26 mouse cellular contexts compared by ENCODE assay signal in genomic region chr14:31181512-31181911, GRCm38 (mm10). TPM values are rescaled to one million over a fixed set of nuclear protein-coding genes. Genes with fewer than 3 reads are reported as not detected.
DNase-seq lines count a peak whose midpoint lies in the region; ATAC-seq and TF ChIP-seq lines count a peak whose summit lies in the region.
"Had no signal": no experiment of that assay in that cellular context is flagged by ENCODE, and none has a peak within 500 bp of the region (broad histone marks: within the 10 kb centered on the region; RNA-seq: fewer than 3 reads in every experiment).

No protein-coding gene starts in this region.

- 67% methylated on average over 4 of the region's 4 CpGs for WGBS in heart, embryonic 12.5 days
- 78% methylated on average over 4 of the region's 4 CpGs for WGBS in liver, embryonic 16.5 days (ENCODE audit: insufficient replicate concordance)

- H3K4me1 ChIP-seq in heart, embryonic 12.5 days (replicated peaks) = peaks cover 34% of the 10 kb centered on the region
- H3K4me1 ChIP-seq in brown adipose tissue, adult 24 weeks (ENCODE audit: control insufficient read depth, insufficient read depth, insufficient read length, low read length) = peaks cover 4% of the 10 kb centered on the region
- H3K4me1 ChIP-seq in liver, embryonic 16.5 days (ENCODE audit: control insufficient read depth, low read depth, low read length) = peaks cover 17% of the 10 kb centered on the region
- H3K4me1 ChIP-seq: embryonic facial prominence, embryonic 12.5 days; hindbrain, embryonic 12.5 days; limb, embryonic 13.5 days; midbrain, embryonic 12.5 days; neural tube, embryonic 15.5 days had no signal

- H3K36me3 ChIP-seq in heart, embryonic 12.5 days = peaks cover 95% of the 10 kb centered on the region
- peaks cover 36% of the 10 kb centered on the region for H3K36me3 ChIP-seq in liver, embryonic 16.5 days (ENCODE audit: control insufficient read depth, insufficient read depth)

- no peak for ATAC-seq in heart, embryonic 12.5 days (ENCODE audit: insufficient number of reproducible peaks, low FRiP score)
- ATAC-seq in liver, embryonic 16.5 days (ENCODE audit: low read depth) = no peak
- ATAC-seq: forebrain, postnatal 0 days; Patski had no signal

- H3K27ac ChIP-seq in heart, embryonic 12.5 days (ENCODE audit: poor library complexity, severe bottlenecking) = 0 out of 2 replicates have a peak overlapping the region, but pooled peaks have one; percentile 14
- peak overlapping the region; percentile 76 for H3K27ac ChIP-seq in layer of hippocampus, adult 2 months
- H3K27ac ChIP-seq in brown adipose tissue, adult 24 weeks (replicated peaks; ENCODE audit: low read depth, low read length) = peak overlapping the region; percentile 49; the same call in 1 of the 2 replicates
- peak overlapping the region; percentile 39; the same call in 1 of the 2 replicates for H3K27ac ChIP-seq in liver, embryonic 16.5 days (ENCODE audit: low read length)
- H3K27ac ChIP-seq: embryonic facial prominence, embryonic 12.5 days; hindbrain, embryonic 12.5 days; limb, embryonic 13.5 days; midbrain, embryonic 12.5 days; neural tube, embryonic 15.5 days had no signal

- TF ChIP-seq CTCF in layer of hippocampus, adult 2 months (conservative IDR thresholded peaks at IDR 0.05) = 0 out of 2 replicates have a peak, but pooled peaks have one; percentile 23

- H3K27me3 ChIP-seq in heart, embryonic 12.5 days (replicated peaks) = no peaks in the 10 kb centered on the region
- no peaks in the 10 kb centered on the region for H3K27me3 ChIP-seq in liver, embryonic 16.5 days (ENCODE audit: control insufficient read depth, insufficient read depth, low read depth, low read length)
- H3K27me3 ChIP-seq: CH12.LX; embryonic facial prominence, embryonic 12.5 days; hindbrain, embryonic 12.5 days; limb, embryonic 13.5 days; midbrain, embryonic 12.5 days; neural tube, embryonic 15.5 days; Patski had no signal

- DNase-seq in heart, postnatal 14 days = no peak
- DNase-seq in layer of hippocampus, adult 2 months (ENCODE audit: low spot score in 2 of 2) = no peak
- no peak for DNase-seq in layer of hippocampus, adult 11-12 months (ENCODE audit: low spot score)
- no peak for DNase-seq in cerebellum, postnatal 25 days
- DNase-seq: adrenal gland, adult 2 months; B cell, adult 2 months; cerebellum, adult 18-20 months; cerebellum, postnatal 14 days; forebrain, postnatal 0 days; gastrocnemius, postnatal 25 days; kidney, postnatal 10 days; right cerebral cortex, adult 18-20 months; right cerebral cortex, postnatal 4 days; thymus, postnatal 14 days had no signal

- no peak overlapping the region for H3K4me2 ChIP-seq in heart, embryonic 12.5 days
- H3K4me2 ChIP-seq in liver, embryonic 16.5 days (ENCODE audit: low read depth, low read length) = no peak overlapping the region
- H3K4me2 ChIP-seq: embryonic facial prominence, embryonic 12.5 days; hindbrain, embryonic 12.5 days; limb, embryonic 13.5 days; midbrain, embryonic 12.5 days; neural tube, embryonic 15.5 days had no signal

- intact Hi-C loops in heart, postnatal 14 days (cut with DNase I) = no loop called here

- H3K4me3 ChIP-seq in heart, embryonic 12.5 days = no peak overlapping the region
- H3K4me3 ChIP-seq in layer of hippocampus, adult 2 months = no peak overlapping the region
- H3K4me3 ChIP-seq in brown adipose tissue, adult 24 weeks (ENCODE audit: insufficient read depth, low read depth, low read length) = no peak overlapping the region
- H3K4me3 ChIP-seq in liver, embryonic 16.5 days (ENCODE audit: low read depth, low read length) = no peak overlapping the region
- H3K4me3 ChIP-seq: embryonic facial prominence, embryonic 12.5 days; hindbrain, embryonic 12.5 days; limb, embryonic 13.5 days; midbrain, embryonic 12.5 days; neural tube, embryonic 15.5 days had no signal

- H3K9ac ChIP-seq in heart, embryonic 12.5 days = no peak overlapping the region
- H3K9ac ChIP-seq in liver, embryonic 16.5 days (ENCODE audit: low read depth, low read length) = no peak overlapping the region
- H3K9ac ChIP-seq: embryonic facial prominence, embryonic 12.5 days; forebrain, postnatal 0 days; hindbrain, embryonic 12.5 days; limb, embryonic 13.5 days; midbrain, embryonic 12.5 days; neural tube, embryonic 15.5 days had no signal

- H3K9me3 ChIP-seq in heart, embryonic 12.5 days (replicated peaks) = no peaks in the 10 kb centered on the region
- no peaks in the 10 kb centered on the region for H3K9me3 ChIP-seq in liver, embryonic 16.5 days (replicated peaks; ENCODE audit: control insufficient read depth, low read length)
- H3K9me3 ChIP-seq: embryonic facial prominence, embryonic 12.5 days; G1E; hindbrain, embryonic 12.5 days; limb, embryonic 13.5 days; midbrain, embryonic 12.5 days; neural tube, embryonic 15.5 days had no signal

RNA-seq across cellular contexts. Expression of gene Stab1, which starts 13.1 kb away (rescaled TPM):
- polyA plus RNA-seq in heart, embryonic 12.5 days (2016; fragmentation: Nextera tagmentation; extraction: Ambion mirVana) = 48.3 and 56.7 TPM in 2 replicates
- 10 to 100 TPM; 74.5 to 78.7 TPM for total RNA-seq in heart, postnatal 14 days (2021)
- total RNA-seq in layer of hippocampus, adult 2 months (2021) = 10 to 100 TPM; 23.2 TPM
- polyA plus RNA-seq in brown adipose tissue, adult 24 weeks (2012; ENCODE audit: insufficient read depth, insufficient read length, missing spikeins) = 25.2 and 28.0 TPM in 2 replicates
- 25.8 and 32.2 TPM in 2 replicates for polyA plus RNA-seq in liver, embryonic 16.5 days (2015; fragmentation: Nextera tagmentation; extraction: Ambion mirVana)
- polyA plus RNA-seq: G1E had no signal

RNA-seq across cellular contexts. Expression of gene Tnnc1, which starts 26.6 kb away (rescaled TPM):
- polyA plus RNA-seq in heart, embryonic 12.5 days (2016; fragmentation: Nextera tagmentation; extraction: Ambion mirVana) = 3,183 and 3,245 TPM in 2 replicates
- 1,000 to 10,000 TPM; 4,401 to 4,949 TPM for total RNA-seq in heart, postnatal 14 days (2021)
- total RNA-seq in layer of hippocampus, adult 2 months (2021) = 1 to 10 TPM; 2.4 to 2.9 TPM
- 17.2 and 24.4 TPM in 2 replicates for polyA plus RNA-seq in brown adipose tissue, adult 24 weeks (2012; ENCODE audit: insufficient read depth, insufficient read length, missing spikeins)
- 80.6 and 93.1 TPM in 2 replicates for polyA plus RNA-seq in liver, embryonic 16.5 days (2015; fragmentation: Nextera tagmentation; extraction: Ambion mirVana)

RNA-seq across cellular contexts. Expression of gene Nisch, which starts 35.2 kb away (rescaled TPM):
- polyA plus RNA-seq in heart, embryonic 12.5 days (2016; fragmentation: Nextera tagmentation; extraction: Ambion mirVana) = 446 and 471 TPM in 2 replicates
- total RNA-seq in heart, postnatal 14 days (2021) = 100 to 1,000 TPM; 185 to 197 TPM
- total RNA-seq in layer of hippocampus, adult 2 months (2021) = 100 to 1,000 TPM; 472 to 491 TPM
- polyA plus RNA-seq in brown adipose tissue, adult 24 weeks (2012; ENCODE audit: insufficient read depth, insufficient read length, missing spikeins) = 83.6 and 84.5 TPM in 2 replicates
- polyA plus RNA-seq in liver, embryonic 16.5 days (2015; fragmentation: Nextera tagmentation; extraction: Ambion mirVana) = 94.9 and 112 TPM in 2 replicates

RNA-seq across cellular contexts. Expression of gene Sema3g, which starts 36.1 kb away (rescaled TPM):
- 0.34 and 0.50 TPM in 2 replicates for polyA plus RNA-seq in heart, embryonic 12.5 days (2016; fragmentation: Nextera tagmentation; extraction: Ambion mirVana)
- 10 to 100 TPM; 17.4 to 22.2 TPM for total RNA-seq in heart, postnatal 14 days (2021)
- total RNA-seq in layer of hippocampus, adult 2 months (2021) = 1 to 10 TPM; 5.0 to 6.1 TPM
- 5.4 and 10.5 TPM in 2 replicates for polyA plus RNA-seq in brown adipose tissue, adult 24 weeks (2012; ENCODE audit: insufficient read depth, insufficient read length, missing spikeins)
- 0.04 TPM in 2 replicates for polyA plus RNA-seq in liver, embryonic 16.5 days (2015; fragmentation: Nextera tagmentation; extraction: Ambion mirVana)
- total RNA-seq: megakaryocyte, adult 5-6 weeks had no signal
- polyA plus RNA-seq: G1E had no signal

RNA-seq across cellular contexts. Expression of gene Nt5dc2, which starts 50.7 kb away (rescaled TPM):
- 343 and 346 TPM in 2 replicates for polyA plus RNA-seq in heart, embryonic 12.5 days (2016; fragmentation: Nextera tagmentation; extraction: Ambion mirVana)
- total RNA-seq in heart, postnatal 14 days (2021) = 10 to 100 TPM; 23.5 to 28.2 TPM
- 10 to 100 TPM; 12.6 to 13.4 TPM for total RNA-seq in layer of hippocampus, adult 2 months (2021)
- 2.5 and 4.0 TPM in 2 replicates for polyA plus RNA-seq in brown adipose tissue, adult 24 weeks (2012; ENCODE audit: insufficient read depth, insufficient read length, missing spikeins)
- 149 and 179 TPM in 2 replicates for polyA plus RNA-seq in liver, embryonic 16.5 days (2015; fragmentation: Nextera tagmentation; extraction: Ambion mirVana)

Comparison
In these comparisons a context has a peak if more than half of its experiments do, and no peak if none do; other contexts are left out.
1. H3K27ac ChIP-seq: peak in every context shown above with its lines; median percentile 76 in layer of hippocampus, adult 2 months; 49 in brown adipose tissue, adult 24 weeks; 39 in liver, embryonic 16.5 days; 14 in heart, embryonic 12.5 days.
2. RNA of gene Tnnc1, which starts 26.6 kb away (polyA plus RNA-seq): 3,183 to 3,245 TPM in heart, embryonic 12.5 days; 80.6 to 93.1 TPM in liver, embryonic 16.5 days and 17.2 to 24.4 TPM in brown adipose tissue, adult 24 weeks; every median in the first group is over 10 times any median in the second.